Mouse (Mus musculus) CH12.LX (cell line): ENCODE measurements around the gene Trpm3. TPM values are rescaled to one million over a fixed set of nuclear protein-coding genes. Genes with fewer than 3 reads are reported as not detected.
A peak's percentile ranks its signal among the peaks of the same experiment; 100 is the strongest.

ENCODE experiments used
- DNase-seq: peaks from one replicate; pipeline ENCODE4 v3.0.0-alpha.2; 2013; ENCODE audit errors: extremely low read depth
- H3K27ac ChIP-seq: 2 replicates; pipeline ENCODE4 v1.5.1; 2012; ENCODE audit warnings: low read depth, mild to moderate bottlenecking, control low read depth, moderate library complexity; ENCODE audit not compliant: insufficient read depth
- H3K27me3 ChIP-seq: replicated peaks from 2 replicates; pipeline ENCODE3; 2012; ENCODE audit warnings: inconsistent platforms
- H3K36me3 ChIP-seq, 2 experiments: replicated peaks in 1 of 2; 2 replicates each; pipeline versions ENCODE3 to v1.6.1; 2012; ENCODE audit warnings: inconsistent platforms in 1 of 2, low read length in 1 of 2, mild to moderate bottlenecking in 1 of 2, mixed read lengths in 1 of 2, moderate library complexity in 1 of 2; ENCODE audit not compliant: control insufficient read depth in 1 of 2, insufficient read depth in 1 of 2
- H3K4me1 ChIP-seq, 2 experiments: 2 replicates each; pipeline ENCODE4 v1.6.1; 2012; ENCODE audit warnings: inconsistent platforms in 1 of 2, moderate library complexity in 1 of 2; ENCODE audit not compliant: insufficient read depth in 2 of 2, control insufficient read depth in 1 of 2
- H3K4me2 ChIP-seq: 2 replicates; pipeline ENCODE4 v1.6.1; 2012; ENCODE audit warnings: low read depth, mild to moderate bottlenecking, control low read depth; ENCODE audit not compliant: poor library complexity, insufficient read depth, severe bottlenecking
- H3K4me3 ChIP-seq, 3 experiments: fragments of 150-350 bp in 1 of 3; sonication (generic) in 1 of 3; replicated peaks in 1 of 3; 2 replicates each; pipeline versions ENCODE3 to v1.5.1; 2011 to 2012; ENCODE audit warnings: low read depth in 2 of 3, low read length in 2 of 3, mild to moderate bottlenecking in 2 of 3, moderate library complexity in 2 of 3, control low read depth in 1 of 3, improper control_type of control experiment in 1 of 3, inconsistent platforms in 1 of 3, mixed read lengths in 1 of 3; ENCODE audit not compliant: poor library complexity in 1 of 3
- H3K79me2 ChIP-seq: replicated peaks from 2 replicates; pipeline ENCODE4 v1.6.1; 2012; ENCODE audit warnings: mild to moderate bottlenecking, moderate library complexity; ENCODE audit not compliant: control insufficient read depth, poor library complexity, insufficient read depth, severe bottlenecking; ENCODE audit errors: extremely low read depth
- H3K9ac ChIP-seq: 2 replicates; pipeline ENCODE4 v1.6.1; 2012; ENCODE audit warnings: low read depth, mild to moderate bottlenecking, control low read depth, moderate library complexity; ENCODE audit not compliant: insufficient read depth
- H3K9me3 ChIP-seq: replicated peaks from 2 replicates; pipeline ENCODE3; 2012; ENCODE audit warnings: low read length, inconsistent platforms, mixed read lengths
- EP300 ChIP-seq: IDR thresholded peaks from 2 replicates; pipeline ENCODE4 v1.6.1; 2011; ENCODE audit warnings: low read length, improper control_type of control experiment
- ETS1 ChIP-seq: conservative IDR thresholded peaks from 2 replicates; pipeline ENCODE4 v1.6.1; 2012; ENCODE audit warnings: low read depth, mild to moderate bottlenecking, inconsistent platforms, low read length, improper control_type of control experiment, moderate library complexity
- GABPA ChIP-seq: IDR thresholded peaks from 2 replicates; pipeline ENCODE4 v1.6.1; 2012; ENCODE audit warnings: low read depth, low read length, improper control_type of control experiment, inconsistent platforms; ENCODE audit not compliant: insufficient replicate concordance
- MAZ ChIP-seq: IDR thresholded peaks from 2 replicates; pipeline ENCODE4 v1.6.1; 2012; ENCODE audit warnings: low read depth, mild to moderate bottlenecking, inconsistent platforms, low read length, improper control_type of control experiment, moderate library complexity
- MEF2A ChIP-seq: IDR thresholded peaks from 2 replicates; pipeline ENCODE4 v1.6.1; 2014; ENCODE audit warnings: low read depth, mild to moderate bottlenecking, inconsistent platforms, low read length, improper control_type of control experiment, borderline replicate concordance
- RAD21 ChIP-seq: IDR thresholded peaks from 2 replicates; pipeline ENCODE4 v1.6.1; 2011; ENCODE audit warnings: low read depth, mild to moderate bottlenecking, low read length, improper control_type of control experiment, moderate library complexity
- SIN3A ChIP-seq: IDR thresholded peaks from 2 replicates; pipeline ENCODE4 v1.6.1; 2012; ENCODE audit warnings: low read length, improper control_type of control experiment, inconsistent platforms
- dilution Hi-C: fragments of 300-500 bp; cut with MboI; formaldehyde crosslinking; loops from 2 replicates; pipeline ENCODE4 v1.14.3; 2020; ENCODE audit warnings: low sequenced_read_pairs; ENCODE audit not compliant: extremely low pct_unique_long_range_greater_than_20kb, extremely low pct_ligation_motif_present
- in situ Hi-C: fragments of 300-500 bp; cut with MboI; formaldehyde crosslinking; loops from 3 replicates; pipeline ENCODE4 v1.14.3; 2019; ENCODE audit warnings: low sequenced_read_pairs, low pct_ligation_motif_present, low pct_unique_long_range_greater_than_20kb, mixed read lengths
- polyA plus RNA-seq: library from polyadenylated mRNA; unstranded; fragments of >175 nt; gene quantifications from 2 replicates; pipeline ENCODE4 v1.2.1, GENCODE M21; 2012; ENCODE audit warnings: low read depth; ENCODE audit not compliant: insufficient read length
- total RNA-seq, 2 experiments: library from RNA; depleted of rRNA; stranded (reverse); fragments of 300-350 nt in 1 of 2; fragments of >200 nt in 1 of 2; gene quantifications; 2 replicates each; pipeline ENCODE4 v1.2.3; 2012 to 2014

Trpm3 gene
- total and polyA plus RNA-seq, 3 experiments, result 0.01 TPM; not detected in 2

DNA sequence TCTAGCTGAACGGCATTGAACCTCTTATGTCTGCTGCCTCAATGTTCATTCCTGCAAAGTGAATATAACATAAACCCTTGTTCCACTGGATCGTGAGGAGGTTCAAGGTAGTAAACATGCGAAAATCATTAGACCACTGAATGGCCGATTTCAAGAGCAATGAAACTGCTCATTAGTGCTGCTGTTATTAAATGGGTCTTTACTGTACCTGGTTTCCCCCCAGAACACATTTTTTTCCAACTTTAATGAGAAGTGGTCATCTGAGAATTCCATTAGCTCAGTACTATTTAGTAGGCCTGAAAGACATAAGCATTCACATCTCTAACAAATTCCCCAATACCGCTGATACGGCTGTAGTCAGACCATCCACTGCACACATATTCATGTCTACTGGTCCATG, 543.4 kb downstream of the Trpm3 start:
- H3K4me2 ChIP-seq, result no peak overlapping the region
- no peak for TF ChIP-seq SIN3A
- no peak for TF ChIP-seq ETS1
- H3K36me3 ChIP-seq, result no peaks in the 10 kb centered on the region
- no peak overlapping the region for H3K4me3 ChIP-seq
- H3K9ac ChIP-seq, result no peak overlapping the region
- no peaks in the 10 kb centered on the region for H3K9me3 ChIP-seq
- DNase-seq, result no peak
- dilution Hi-C loops, result no loop called here
- no peaks in the 10 kb centered on the region for H3K4me1 ChIP-seq
- no peak overlapping the region for H3K27ac ChIP-seq
- in situ Hi-C loops, result no loop called here
- H3K79me2 ChIP-seq, result no peaks in the 10 kb centered on the region
- H3K27me3 ChIP-seq, result no peaks in the 10 kb centered on the region

DNA sequence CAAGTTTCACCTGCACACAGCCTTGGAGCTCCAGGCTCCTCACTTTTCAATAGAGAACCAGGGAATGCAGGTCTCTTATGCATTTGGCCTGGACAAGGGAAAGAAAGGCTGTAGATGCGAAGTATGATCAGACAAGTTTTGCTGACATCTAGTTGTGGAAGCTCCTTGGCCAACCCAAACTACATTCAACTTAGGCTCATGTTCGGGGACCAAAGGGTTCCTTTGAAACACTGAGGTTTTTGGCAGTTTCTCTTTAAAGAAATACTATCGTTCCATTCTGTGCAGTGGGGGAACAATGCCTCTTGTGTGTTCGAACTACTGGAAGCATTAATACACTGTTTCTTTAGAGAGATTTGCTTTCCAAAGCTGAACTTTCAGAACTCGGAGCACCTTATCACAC, 553.1 kb downstream of the Trpm3 start:
- no peak for DNase-seq
- in situ Hi-C loops, result no loop called here
- Histone ChIP-seq H3K79me2 (no peaks in the 10 kb centered on the region), H3K36me3 (no peaks in the 10 kb centered on the region), H3K27me3 (no peaks in the 10 kb centered on the region), H3K4me1 (peaks cover 0 to 2% of the 10 kb centered on the region in 2 experiments; a peak in 1 of 4 replicates), H3K27ac (no peak overlapping the region), H3K4me3 (no peak overlapping the region), H3K9me3 (no peaks in the 10 kb centered on the region), H3K9ac (no peak overlapping the region), H3K4me2 (peak overlapping the region; percentile 85)
- dilution Hi-C loops, result no loop called here
- TF ChIP-seq RAD21, result no peak
- TF ChIP-seq EP300, result no peak

DNA sequence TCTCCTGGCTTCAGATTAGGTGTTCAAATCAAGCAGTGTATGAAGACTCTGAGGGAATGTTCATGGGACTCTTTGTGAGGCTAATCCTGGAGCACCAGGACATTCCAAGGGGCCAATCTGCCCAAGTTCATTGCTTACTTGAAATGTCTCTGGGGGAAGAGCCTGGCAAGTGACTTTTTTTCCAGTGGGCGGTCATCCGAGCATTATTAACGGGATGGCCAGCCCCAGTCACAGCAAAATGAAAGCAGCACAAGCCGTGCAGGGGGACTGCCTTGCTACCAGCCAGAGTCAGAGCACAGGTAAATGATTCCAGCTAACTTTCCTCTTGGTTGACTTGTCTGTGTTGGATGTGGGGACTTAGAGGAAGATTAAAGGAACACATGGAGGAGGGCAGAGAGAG, 553.7 kb downstream of the Trpm3 start:
- no peak for TF ChIP-seq MEF2A
- no peak for TF ChIP-seq GABPA
- no peak for TF ChIP-seq MAZ
- Histone ChIP-seq H3K9ac (no peak overlapping the region), H3K9me3 (no peaks in the 10 kb centered on the region), H3K4me1 (peaks cover 0 to 2% of the 10 kb centered on the region in 2 experiments; a peak in 1 of 4 replicates), H3K79me2 (no peaks in the 10 kb centered on the region), H3K4me2 (peak overlapping the region; percentile 85), H3K27me3 (no peaks in the 10 kb centered on the region), H3K27ac (no peak overlapping the region), H3K36me3 (no peaks in the 10 kb centered on the region), H3K4me3 (no peak overlapping the region)
- in situ Hi-C loops (no loop called here), dilution Hi-C loops (no loop called here)
- no peak for DNase-seq
